Mouse (Mus musculus) kidney, postnatal 0 days (tissue): ENCODE data around the gene Rab1a. TPM values are rescaled to one million over a fixed set of nuclear protein-coding genes. Genes with fewer than 3 reads are reported as not detected.

ENCODE experiments used
- ATAC-seq: fragments of 200-750 bp; cut with Nextera tagmentation; replicated peaks from 2 replicates; pipeline ENCODE4 v1.8.0; 2017; ENCODE audit warnings: low read depth, moderate number of reproducible peaks, moderate TSS enrichment, moderate library complexity; ENCODE audit not compliant: low FRiP score
- DNase-seq: peaks from one replicate; pipeline ENCODE4 v3.0.0-alpha.2; 2016; ENCODE audit warnings: low spot score
- H3K27ac ChIP-seq: fragments of 300-500 bp; sonication (generic); 2 replicates; pipeline ENCODE4 v1.5.1; 2014; ENCODE audit warnings: mild to moderate bottlenecking
- H3K27me3 ChIP-seq: fragments of 300-500 bp; sonication (generic); 2 replicates; pipeline ENCODE4 v1.6.1; 2014; ENCODE audit warnings: low read length, mixed read lengths; ENCODE audit not compliant: insufficient read depth
- H3K36me3 ChIP-seq: fragments of 300-500 bp; sonication (generic); 2 replicates; pipeline ENCODE4 v1.6.1; 2014; ENCODE audit warnings: low read length, mixed read lengths; ENCODE audit not compliant: insufficient read depth
- H3K4me1 ChIP-seq: fragments of 300-500 bp; sonication (generic); replicated peaks from 2 replicates; pipeline ENCODE4 v1.6.1; 2014; ENCODE audit warnings: antibody characterized with exemption, low read length, mixed read lengths; ENCODE audit not compliant: insufficient read depth
- H3K4me2 ChIP-seq: fragments of 300-500 bp; sonication (generic); 2 replicates; pipeline ENCODE4 v1.6.1; 2014; ENCODE audit warnings: mild to moderate bottlenecking, low read length, moderate library complexity, mixed read lengths
- H3K4me3 ChIP-seq: fragments of 300-500 bp; sonication (generic); replicated peaks from 2 replicates; pipeline ENCODE4 v1.5.1; 2014; ENCODE audit warnings: low read depth, low read length
- H3K9ac ChIP-seq: fragments of 300-500 bp; sonication (generic); 2 replicates; pipeline ENCODE4 v1.6.1; 2014; ENCODE audit warnings: low read depth, low read length
- H3K9me3 ChIP-seq: fragments of 300-500 bp; sonication (generic); replicated peaks from 2 replicates; pipeline ENCODE4 v1.6.1; 2016; ENCODE audit warnings: low read length, inconsistent platforms, mixed read lengths
- CTCF ChIP-seq: IDR thresholded peaks from 2 replicates; pipeline ENCODE4 v1.5.1; 2016; ENCODE audit warnings: antibody characterized with exemption, low read depth, mild to moderate bottlenecking, moderate library complexity
- WGBS: fragments of 180-500 bp; shearing (Covaris S2); extraction: QIAGEN DNeasy Blood & Tissue Kit; methylation state at CpG from one replicate; pipeline ENCODE4 v1.1.7; 2014; 5-methylcytosine and 5-hydroxymethylcytosine counted together
- polyA plus RNA-seq: library from polyadenylated mRNA; unstranded; fragments of >200 nt; fragmentation: Nextera tagmentation; extraction: Ambion mirVana; gene quantifications from 2 replicates; pipeline ENCODE4 v1.2.1, GENCODE M21; 2015

Gene Rab1a
- polyA plus RNA-seq, 1 experiment from 2014 or later, result 322 TPM

DNA sequence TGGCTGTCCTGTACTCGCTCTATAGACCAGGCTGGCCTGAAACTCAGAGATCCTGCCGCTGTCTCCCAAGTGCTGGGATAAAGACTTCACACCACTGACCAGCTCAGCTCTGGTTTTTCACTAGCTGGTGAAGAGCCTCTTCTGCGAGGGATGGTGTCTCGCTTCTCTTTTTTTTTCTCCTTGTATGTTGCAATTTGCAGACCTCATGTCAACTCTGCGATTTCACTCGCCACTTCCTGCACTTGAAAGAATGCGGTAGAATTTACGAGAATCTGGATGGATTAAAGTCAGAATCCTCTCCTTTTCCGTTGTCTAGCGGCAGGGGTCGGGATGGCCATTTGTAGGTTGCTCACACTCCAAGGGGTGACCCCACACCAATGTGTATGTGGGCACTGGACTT is 32.3 kb upstream of the Rab1a start:
- TF ChIP-seq CTCF, result no peak
- Histone ChIP-seq H3K27ac (no peak overlapping the region), H3K9ac (no peak overlapping the region), H3K9me3 (no peaks in the 10 kb centered on the region), H3K4me2 (no peak overlapping the region), H3K36me3 (no peaks in the 10 kb centered on the region), H3K27me3 (no peaks in the 10 kb centered on the region), H3K4me3 (no peak overlapping the region), H3K4me1 (no peaks in the 10 kb centered on the region)
- DNase-seq, result no peak
- WGBS, result 79% methylated on average over 11 of the region's 11 CpGs
- ATAC-seq, result no peak

- no peak for ATAC-seq
- Histone ChIP-seq H3K9me3 (no peaks in the 10 kb centered on the region), H3K36me3 (no peaks in the 10 kb centered on the region), H3K9ac (no peak overlapping the region), H3K4me2 (no peak overlapping the region), H3K4me3 (no peak overlapping the region), H3K27me3 (no peaks in the 10 kb centered on the region), H3K27ac (no peak overlapping the region), H3K4me1 (no peaks in the 10 kb centered on the region)
- TF ChIP-seq CTCF, result no peak
- WGBS, result 62% methylated on average over 6 of the region's 6 CpGs
- no peak for DNase-seq
These were observed 14.0 kb upstream of the Rab1a start for GRCm38 (mm10) chr11:20187271-20187670.

DNA sequence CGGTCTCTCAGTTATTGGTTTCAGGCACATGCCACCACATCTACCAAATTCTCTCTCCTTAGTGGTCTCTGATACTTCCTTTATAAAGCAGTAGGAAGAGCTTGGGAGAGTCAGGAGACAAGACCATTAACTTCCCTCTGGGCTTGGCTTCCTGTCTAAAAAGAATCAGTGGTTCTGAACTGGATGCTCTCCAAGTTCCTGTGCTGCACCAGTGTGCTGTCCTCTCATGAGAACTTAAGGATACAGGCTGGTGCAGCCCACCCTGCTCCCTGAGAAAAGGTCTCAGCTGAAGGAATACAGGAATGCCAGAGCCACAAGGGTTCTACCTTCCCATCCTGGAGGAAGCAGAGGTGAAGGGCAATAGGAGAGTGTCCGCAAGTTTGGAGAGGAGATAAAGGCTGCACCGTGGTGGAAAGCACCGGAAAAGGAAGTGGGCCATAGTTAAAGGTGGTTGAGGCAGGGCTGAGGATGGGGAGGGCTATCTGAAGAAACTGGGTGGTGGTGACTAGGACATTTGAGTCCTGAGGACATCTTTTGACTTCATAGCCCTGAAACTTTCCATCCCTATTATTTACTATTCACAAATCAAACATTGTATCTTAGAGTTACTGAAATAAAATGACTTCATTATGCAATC is 8.0 kb upstream of the Rab1a start:
- Histone ChIP-seq H3K9me3 (no peaks in the 10 kb centered on the region), H3K36me3 (no peaks in the 10 kb centered on the region), H3K9ac (no peak overlapping the region), H3K4me1 (no peaks in the 10 kb centered on the region), H3K4me2 (no peak overlapping the region), H3K27me3 (no peaks in the 10 kb centered on the region), H3K4me3 (no peak overlapping the region), H3K27ac (no peak overlapping the region)
- TF ChIP-seq CTCF, result no peak
- peak; percentile 28 for DNase-seq
- WGBS, result 79% methylated on average over 4 of the region's 4 CpGs
- no peak for ATAC-seq

- peak; percentile 83 for DNase-seq
- Histone ChIP-seq H3K4me2 (peak overlapping the region; percentile 67), H3K27me3 (no peaks in the 10 kb centered on the region), H3K4me1 (peaks cover 27% of the 10 kb centered on the region), H3K9ac (peak overlapping the region; percentile 99), H3K4me3 (peak overlapping the region; percentile 100), H3K27ac (peak overlapping the region; percentile 100), H3K9me3 (no peaks in the 10 kb centered on the region), H3K36me3 (no peaks in the 10 kb centered on the region)
- TF ChIP-seq CTCF, result no peak; the same call in 1 of the 2 replicates
- peak; percentile 14 for ATAC-seq
- WGBS, result 1% methylated on average over 40 of the region's 40 CpGs
These were observed 449 bp downstream of the Rab1a start for GRCm38 (mm10) chr11:20201661-20202101.

DNA sequence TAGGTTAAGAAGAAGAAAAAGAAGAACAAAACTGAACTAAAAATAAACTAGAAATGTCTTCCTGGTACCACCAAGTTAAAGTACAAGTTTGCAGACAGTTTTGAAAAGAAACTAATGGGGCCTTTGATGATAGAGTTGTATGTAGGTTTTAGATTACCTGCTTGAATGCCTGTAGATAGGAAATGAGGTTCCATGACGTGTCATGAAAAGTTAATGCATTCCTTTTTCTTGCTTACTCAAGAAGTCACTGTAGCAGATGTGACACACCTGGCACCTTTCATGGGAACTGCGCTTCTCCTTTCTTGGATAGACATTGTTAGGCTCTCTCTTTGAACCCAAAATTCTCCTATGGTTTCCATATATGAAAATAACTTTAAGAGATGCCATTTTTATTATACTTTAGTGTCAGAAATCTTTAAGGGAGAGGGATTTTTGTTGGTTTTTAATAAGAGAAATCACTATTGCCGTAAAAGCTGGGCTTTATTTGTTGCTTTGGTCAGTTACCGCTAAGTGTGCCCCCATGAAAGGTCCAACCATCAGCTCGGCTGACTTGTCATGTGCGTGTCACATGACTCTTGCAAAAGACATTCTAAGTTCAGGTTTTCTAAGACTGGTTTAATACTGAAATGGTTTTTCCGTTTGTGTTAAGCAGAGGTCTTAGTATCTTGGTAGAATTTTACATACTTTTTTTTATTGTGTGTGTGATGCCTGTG is 1.2 kb downstream of the Rab1a start:
- Histone ChIP-seq H3K27me3 (no peaks in the 10 kb centered on the region), H3K4me1 (peaks cover 31% of the 10 kb centered on the region), H3K9me3 (no peaks in the 10 kb centered on the region), H3K4me2 (peak overlapping the region; percentile 67), H3K4me3 (peak overlapping the region; percentile 100), H3K27ac (peak overlapping the region; percentile 100), H3K9ac (peak overlapping the region; percentile 99), H3K36me3 (no peaks in the 10 kb centered on the region)
- TF ChIP-seq CTCF, result no peak
- 24% methylated on average over 7 of the region's 7 CpGs for WGBS
- no peak for ATAC-seq
- DNase-seq, result peak; percentile 20

DNA sequence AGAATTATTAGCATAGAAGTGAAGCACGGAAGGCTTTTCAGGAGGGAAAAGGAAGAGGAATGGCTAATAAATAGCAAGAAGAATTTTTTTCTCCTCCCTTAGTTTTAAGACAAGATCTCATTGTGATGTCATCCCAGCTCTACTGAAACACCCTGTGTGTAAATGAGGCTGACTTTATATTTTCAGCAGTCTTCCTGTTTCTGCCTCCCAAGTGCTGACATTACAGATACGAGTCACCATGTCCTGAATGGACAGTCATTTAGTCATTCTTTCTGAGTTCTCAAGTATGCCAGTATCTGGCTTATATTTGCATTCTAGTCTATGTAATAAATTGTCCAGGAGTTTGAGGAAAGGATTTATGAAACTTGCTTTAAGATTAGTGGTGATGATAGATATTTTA is 3.1 kb downstream of the Rab1a start:
- H3K4me1 ChIP-seq, result peaks cover 35% of the 10 kb centered on the region
- 35% methylated on average over 2 of the region's 2 CpGs for WGBS
- no peak for TF ChIP-seq CTCF

More for the DNA sequence above, 3.1 kb downstream of the Rab1a start:
- no peaks in the 10 kb centered on the region for H3K9me3 ChIP-seq
- H3K27ac ChIP-seq, result no peak overlapping the region
- ATAC-seq, result no peak
- no peak for DNase-seq
- no peaks in the 10 kb centered on the region for H3K27me3 ChIP-seq
- peak overlapping the region; percentile 14 for H3K4me2 ChIP-seq
- H3K4me3 ChIP-seq, result no peak overlapping the region
- H3K9ac ChIP-seq, result no peak overlapping the region
- no peaks in the 10 kb centered on the region for H3K36me3 ChIP-seq
